Mouse (Mus musculus) urinary bladder, postnatal 25 days (tissue): Measurements from ENCODE around the gene Slc22a15.

Experiments used
- DNase-seq: peaks from one replicate; pipeline ENCODE4 v3.0.0; 2022; ENCODE audit warnings: low spot score

The Slc22a15 gene

GRCm38 (mm10) chr3:101916525-101916924, 7.7 kb downstream of the Slc22a15 start:
- DNase-seq = no peak

GRCm38 (mm10) chr3:101915048-101915801, 9.0 kb downstream of the Slc22a15 start:
- DNase-seq = no peak

- no peak for DNase-seq
Observed at GRCm38 (mm10) chr3:101914266-101914665, 10.0 kb downstream of the Slc22a15 start.

- no peak for DNase-seq
Observed at GRCm38 (mm10) chr3:101912041-101912440, 12.2 kb downstream of the Slc22a15 start.

- no peak for DNase-seq
Observed at GRCm38 (mm10) chr3:101907049-101907448, 17.2 kb downstream of the Slc22a15 start.

- DNase-seq = no peak
Observed at GRCm38 (mm10) chr3:101904776-101905175, 19.5 kb downstream of the Slc22a15 start.

- DNase-seq = no peak
Observed at GRCm38 (mm10) chr3:101903091-101903490, 21.2 kb downstream of the Slc22a15 start.

GRCm38 (mm10) chr3:101902344-101902743, 21.9 kb downstream of the Slc22a15 start:
- no peak for DNase-seq

- no peak for DNase-seq
Observed at GRCm38 (mm10) chr3:101897377-101897974, 26.8 kb downstream of the Slc22a15 start.

- peak; percentile 40 for DNase-seq
Observed at GRCm38 (mm10) chr3:101896893-101897292, 27.4 kb downstream of the Slc22a15 start.

GRCm38 (mm10) chr3:101895376-101895910, 28.8 kb downstream of the Slc22a15 start:
- no peak for DNase-seq

GRCm38 (mm10) chr3:101885591-101885990, 38.7 kb downstream of the Slc22a15 start:
- DNase-seq = no peak

GRCm38 (mm10) chr3:101885041-101885440, 39.2 kb downstream of the Slc22a15 start:
- no peak for DNase-seq

- DNase-seq = no peak
Observed at GRCm38 (mm10) chr3:101883902-101884301, 40.4 kb downstream of the Slc22a15 start.

- DNase-seq = no peak
Observed at GRCm38 (mm10) chr3:101881721-101882120, 42.5 kb downstream of the Slc22a15 start.

- no peak for DNase-seq
Observed at GRCm38 (mm10) chr3:101880818-101881217, 43.4 kb downstream of the Slc22a15 start.

- DNase-seq = no peak
Observed at GRCm38 (mm10) chr3:101878136-101878535, 46.1 kb downstream of the Slc22a15 start.

GRCm38 (mm10) chr3:101876459-101877285, 47.6 kb downstream of the Slc22a15 start:
- DNase-seq = no peak

- no peak for DNase-seq
Observed at GRCm38 (mm10) chr3:101875258-101875920, 48.9 kb downstream of the Slc22a15 start.

- no peak for DNase-seq
Observed at GRCm38 (mm10) chr3:101873061-101873675, 51.1 kb downstream of the Slc22a15 start.

- DNase-seq = no peak
Observed at GRCm38 (mm10) chr3:101871951-101872350, 52.3 kb downstream of the Slc22a15 start.
